Mouse (Mus musculus): Measurements from ENCODE around the gene Fscn2. TPM values are rescaled to one million over a fixed set of nuclear protein-coding genes. Genes with fewer than 3 reads are reported as not detected.
"Not testable (repeated sequence)": the region's sequence is repeated elsewhere in the genome, so short reads cannot be mapped to it uniquely, and the experiment has no call there.

Fscn2 gene
- polyA plus RNA-seq, 1 experiment = not detected

- 11% methylated on average over 103 of the region's 103 CpGs for WGBS
- TF ChIP-seq POLR2A (IDR thresholded peaks at IDR 0.05; ENCODE audit: borderline replicate concordance, control insufficient read depth, low read depth, low read length) (peak; percentile 88), CTCF (IDR thresholded peaks at IDR 0.05; ENCODE audit: control insufficient read depth, insufficient read depth, low read length) (no peak)
- H3K27ac ChIP-seq (ENCODE audit: control insufficient read depth, insufficient read depth, low read depth, low read length, poor library complexity) = peak within 1 kb of the TSS; percentile 100
- H3K4me3 ChIP-seq (replicated peaks; ENCODE audit: control insufficient read depth, low read depth, low read length) = peak within 1 kb of the TSS; percentile 92
- peaks cover 4% of the 10 kb centered on the region; the same call in 1 of the 2 replicates for H3K4me1 ChIP-seq (ENCODE audit: control insufficient read depth, insufficient read depth, low read length)
These were observed 13.3 kb upstream of the Fscn2 start, which contains the start of gene Actg1 for GRCm38 (mm10) chr11:120347791-120348683. Gene Actg1 (minus strand): TSS chr11:120348542.

- peaks cover 4% of the 10 kb centered on the region; the same call in 1 of the 2 replicates for H3K4me1 ChIP-seq (ENCODE audit: control insufficient read depth, insufficient read depth, low read length)
- WGBS = 1% methylated on average over 53 of the region's 53 CpGs
These were observed 12.5 kb upstream of the Fscn2 start for GRCm38 (mm10) chr11:120348684-120349370.

GRCm38 (mm10) chr11:120349371-120349985, 11.9 kb upstream of the Fscn2 start:
- Histone ChIP-seq H3K27ac (ENCODE audit: control insufficient read depth, insufficient read depth, low read depth, low read length, poor library complexity) (peak overlapping the region; percentile 98), H3K4me1 (ENCODE audit: control insufficient read depth, insufficient read depth, low read length) (peaks cover 6% of the 10 kb centered on the region; the same call in 1 of the 2 replicates), H3K4me3 (replicated peaks; ENCODE audit: control insufficient read depth, low read depth, low read length) (peak overlapping the region; percentile 78)
- WGBS = 3% methylated on average over 16 of the region's 16 CpGs
- no peak for TF ChIP-seq CTCF (IDR thresholded peaks at IDR 0.05; ENCODE audit: control insufficient read depth, insufficient read depth, low read length)
- peak; percentile 8; the same call in 1 of the 2 replicates for TF ChIP-seq POLR2A (IDR thresholded peaks at IDR 0.05; ENCODE audit: borderline replicate concordance, control insufficient read depth, low read depth, low read length)

More at GRCm38 (mm10) chr11:120348684-120349370, 12.5 kb upstream of the Fscn2 start:
- peak; percentile 58; the same call in 1 of the 2 replicates for TF ChIP-seq POLR2A (IDR thresholded peaks at IDR 0.05; ENCODE audit: borderline replicate concordance, control insufficient read depth, low read depth, low read length)
- TF ChIP-seq CTCF (IDR thresholded peaks at IDR 0.05; ENCODE audit: control insufficient read depth, insufficient read depth, low read length) = no peak
- Histone ChIP-seq H3K27ac (ENCODE audit: control insufficient read depth, insufficient read depth, low read depth, low read length, poor library complexity) (peak overlapping the region; percentile 98), H3K4me3 (replicated peaks; ENCODE audit: control insufficient read depth, low read depth, low read length) (peak overlapping the region; percentile 78)

DNA sequence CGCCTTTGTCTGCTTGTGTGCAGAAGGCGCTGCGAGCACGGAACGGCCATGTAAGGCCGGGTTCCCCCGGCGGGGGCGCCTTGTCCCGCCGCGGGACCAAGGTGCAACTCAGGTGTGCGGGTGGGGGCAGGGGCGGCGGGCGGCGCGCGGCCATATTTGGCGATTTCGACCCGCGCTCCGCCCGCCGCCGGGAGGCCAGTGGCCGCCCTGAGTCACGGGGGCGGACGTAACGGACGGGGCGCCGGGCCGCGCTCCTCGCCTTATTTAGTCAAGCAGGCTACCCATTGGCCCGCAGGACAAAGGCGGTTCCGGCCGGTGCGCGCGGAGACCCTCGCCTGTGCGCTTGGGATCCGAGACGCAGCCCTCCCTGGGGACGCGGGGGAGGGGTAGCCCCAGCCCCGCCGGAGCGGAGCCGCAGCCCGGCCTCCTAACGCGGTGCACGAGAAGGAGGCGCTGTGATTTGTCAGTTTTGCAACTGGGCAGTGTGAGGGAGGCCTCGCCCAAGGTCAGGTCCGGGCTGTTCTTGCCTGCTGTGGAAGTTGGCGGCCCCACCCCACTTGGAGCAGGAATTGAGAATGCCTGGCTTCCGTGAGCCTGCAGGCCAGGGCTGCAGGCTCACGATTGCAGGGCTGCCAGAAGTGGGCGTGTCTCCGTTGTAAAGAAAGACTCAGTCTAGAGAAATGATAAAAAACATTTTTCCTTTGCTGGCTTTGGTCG, 11.2 kb upstream of the Fscn2 start:
- Histone ChIP-seq H3K27ac (ENCODE audit: control insufficient read depth, insufficient read depth, low read depth, low read length, poor library complexity) (peak overlapping the region; percentile 98), H3K4me1 (ENCODE audit: control insufficient read depth, insufficient read depth, low read length) (peaks cover 8% of the 10 kb centered on the region; the same call in 1 of the 2 replicates), H3K4me3 (replicated peaks; ENCODE audit: control insufficient read depth, low read depth, low read length) (peak overlapping the region; percentile 78)
- peak; percentile 53; the same call in 1 of the 2 replicates for TF ChIP-seq POLR2A (IDR thresholded peaks at IDR 0.05; ENCODE audit: borderline replicate concordance, control insufficient read depth, low read depth, low read length)
- TF ChIP-seq CTCF (IDR thresholded peaks at IDR 0.05; ENCODE audit: control insufficient read depth, insufficient read depth, low read length) = no peak
- under 1% methylated on average over 68 of the region's 68 CpGs for WGBS

- Histone ChIP-seq H3K4me1 (ENCODE audit: control insufficient read depth, insufficient read depth, low read length) (peaks cover 8% of the 10 kb centered on the region; the same call in 1 of the 2 replicates), H3K27ac (ENCODE audit: control insufficient read depth, insufficient read depth, low read depth, low read length, poor library complexity) (peak overlapping the region; percentile 98), H3K4me3 (replicated peaks; ENCODE audit: control insufficient read depth, low read depth, low read length) (peak overlapping the region; percentile 58)
- WGBS = 41% methylated on average over 11 of the region's 11 CpGs
- TF ChIP-seq CTCF (IDR thresholded peaks at IDR 0.05; ENCODE audit: control insufficient read depth, insufficient read depth, low read length) = no peak
- TF ChIP-seq POLR2A (IDR thresholded peaks at IDR 0.05; ENCODE audit: borderline replicate concordance, control insufficient read depth, low read depth, low read length) = no peak
These were observed 10.6 kb upstream of the Fscn2 start for GRCm38 (mm10) chr11:120350711-120351110.

DNA sequence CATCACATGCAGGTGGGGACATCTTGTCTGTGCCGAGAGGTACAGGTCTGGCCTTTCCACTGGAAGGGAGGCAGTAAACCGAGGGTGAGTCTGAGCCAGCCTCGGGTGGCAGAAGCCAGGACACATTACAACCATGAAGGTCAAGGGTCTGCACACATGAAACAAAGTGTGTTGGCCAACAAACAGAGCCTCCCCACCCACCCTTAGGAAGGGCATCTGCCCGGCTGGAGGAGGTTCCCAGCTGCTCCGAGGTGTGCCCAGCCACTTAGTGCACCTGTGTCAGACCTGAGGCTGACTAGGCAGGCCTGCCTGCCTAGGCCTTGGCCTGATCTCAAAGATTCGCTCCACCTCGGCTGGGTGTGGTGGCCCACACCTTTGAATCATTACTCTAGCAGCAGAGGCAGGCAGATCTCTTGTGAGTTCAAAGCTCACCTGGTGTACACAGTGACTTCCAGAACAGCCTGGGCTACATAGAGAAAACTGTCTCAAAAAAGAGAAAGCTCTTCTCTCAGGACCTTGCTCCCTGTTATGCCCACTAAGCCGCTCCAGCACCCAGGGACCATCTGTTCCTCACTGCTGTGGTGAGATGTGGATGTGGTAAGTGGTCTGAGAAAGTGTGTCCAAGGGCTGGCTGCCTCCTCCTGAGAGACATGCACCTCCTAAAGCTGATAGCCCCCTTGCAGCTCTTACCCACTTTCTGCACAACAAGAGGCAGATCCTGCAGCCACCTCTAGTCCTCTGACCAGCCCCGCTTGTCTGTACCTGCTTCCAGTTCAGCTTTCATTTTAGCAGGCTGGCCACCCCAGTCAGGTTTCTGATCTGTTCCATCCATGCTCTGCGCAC, 9.9 kb upstream of the Fscn2 start:
- TF ChIP-seq POLR2A (IDR thresholded peaks at IDR 0.05; ENCODE audit: borderline replicate concordance, control insufficient read depth, low read depth, low read length) (peak; percentile 18; the same call in 1 of the 2 replicates), CTCF (IDR thresholded peaks at IDR 0.05; ENCODE audit: control insufficient read depth, insufficient read depth, low read length) (no peak)
- H3K4me1 ChIP-seq (ENCODE audit: control insufficient read depth, insufficient read depth, low read length) = peaks cover 8% of the 10 kb centered on the region; the same call in 1 of the 2 replicates
- 82% methylated on average over 10 of the region's 10 CpGs for WGBS
- peak overlapping the region; percentile 20 for H3K4me3 ChIP-seq (replicated peaks; ENCODE audit: control insufficient read depth, low read depth, low read length)
- peak overlapping the region; percentile 98 for H3K27ac ChIP-seq (ENCODE audit: control insufficient read depth, insufficient read depth, low read depth, low read length, poor library complexity)

DNA sequence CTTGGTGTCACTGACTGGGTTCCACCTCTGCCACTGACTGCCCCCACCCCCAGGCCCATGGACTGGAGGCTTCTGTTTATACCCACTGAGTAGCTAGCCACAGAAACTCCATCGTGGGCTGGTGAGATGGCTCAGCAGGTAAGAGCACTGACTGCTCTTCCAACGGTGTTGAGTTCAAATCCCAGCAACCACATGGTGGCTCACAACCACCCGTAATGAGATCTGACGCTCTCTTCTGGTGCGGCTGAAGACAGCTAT, 9.3 kb upstream of the Fscn2 start:
- not testable (repeated sequence) for H3K27ac ChIP-seq (ENCODE audit: control insufficient read depth, insufficient read depth, low read depth, low read length, poor library complexity); H3K4me3 ChIP-seq (replicated peaks; ENCODE audit: control insufficient read depth, low read depth, low read length); H3K4me1 ChIP-seq (ENCODE audit: control insufficient read depth, insufficient read depth, low read length)
- WGBS = 82% methylated on average over 5 of the region's 5 CpGs

Measured in bone marrow, adult 2 months (tissue).